Mouse (Mus musculus): ENCODE data around the gene Cdh23. TPM values are rescaled to one million over a fixed set of nuclear protein-coding genes. Genes with fewer than 3 reads are reported as not detected.
A peak's percentile ranks its signal among the peaks of the same experiment; 100 is the strongest.

The Cdh23 gene
- polyA plus RNA-seq, 2 experiments, result 0.73 to 2.7 TPM

DNA sequence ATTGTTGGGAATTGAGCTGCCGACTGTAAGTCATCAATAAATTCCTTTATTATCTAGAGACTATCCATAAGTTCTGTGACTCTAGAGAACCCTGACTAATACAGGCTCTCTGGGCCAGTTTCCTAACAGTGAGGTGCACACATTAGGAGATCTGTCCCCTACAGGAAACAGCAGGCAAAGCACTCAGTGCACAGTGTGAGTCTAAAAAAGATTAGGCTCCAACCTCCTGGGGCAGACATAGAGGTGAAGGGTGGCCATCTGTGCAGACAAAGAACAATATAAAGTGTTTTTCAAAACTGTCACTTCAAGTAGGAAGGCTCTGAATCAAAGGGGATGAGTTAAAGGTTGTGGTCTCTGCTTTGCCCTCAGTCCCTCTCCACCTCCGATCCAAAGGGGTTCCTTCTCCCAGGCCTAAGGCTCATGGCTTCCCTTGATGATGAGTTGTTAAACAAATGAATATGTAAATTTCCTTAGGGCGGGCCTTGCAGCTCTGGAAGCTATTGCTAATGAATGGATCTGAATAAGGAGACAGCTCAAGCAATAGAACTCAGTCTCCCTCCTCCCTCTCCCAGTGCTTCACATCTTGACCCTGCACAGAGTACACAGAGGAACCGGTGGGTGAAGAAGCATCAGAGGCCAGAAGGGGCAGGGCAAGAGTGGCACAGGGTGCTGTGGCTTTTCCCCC is 143.2 kb downstream of the Cdh23 start:
- no peaks in the 10 kb centered on the region for H3K4me1 ChIP-seq (ENCODE audit: control insufficient read depth, insufficient read depth, low read length)
- WGBS, result 61% methylated on average over 3 of the region's 4 CpGs
- no peak for ATAC-seq (ENCODE audit: low FRiP score, low read depth)
- no peak overlapping the region for H3K4me2 ChIP-seq (replicated peaks; ENCODE audit: low read depth, low read length, severe bottlenecking)
- no peaks in the 10 kb centered on the region for H3K9me3 ChIP-seq (ENCODE audit: control insufficient read depth, low read length)
- no peak overlapping the region for H3K9ac ChIP-seq (ENCODE audit: low read depth, low read length, severe bottlenecking)
- TF ChIP-seq POLR2A (IDR thresholded peaks at IDR 0.05; ENCODE audit: borderline replicate concordance, extremely low read depth, insufficient read depth, insufficient read length), result no peak
- H3K4me3 ChIP-seq (replicated peaks; ENCODE audit: low read length), result no peak overlapping the region
- no peaks in the 10 kb centered on the region for H3K36me3 ChIP-seq (ENCODE audit: control insufficient read depth, insufficient read depth, low read length)
- H3K27me3 ChIP-seq (ENCODE audit: control insufficient read depth, insufficient read depth, low read length), result no peaks in the 10 kb centered on the region
- no peak for DNase-seq (ENCODE audit: low spot score)
- no peak overlapping the region for H3K27ac ChIP-seq (replicated peaks; ENCODE audit: low read depth, low read length)

DNA sequence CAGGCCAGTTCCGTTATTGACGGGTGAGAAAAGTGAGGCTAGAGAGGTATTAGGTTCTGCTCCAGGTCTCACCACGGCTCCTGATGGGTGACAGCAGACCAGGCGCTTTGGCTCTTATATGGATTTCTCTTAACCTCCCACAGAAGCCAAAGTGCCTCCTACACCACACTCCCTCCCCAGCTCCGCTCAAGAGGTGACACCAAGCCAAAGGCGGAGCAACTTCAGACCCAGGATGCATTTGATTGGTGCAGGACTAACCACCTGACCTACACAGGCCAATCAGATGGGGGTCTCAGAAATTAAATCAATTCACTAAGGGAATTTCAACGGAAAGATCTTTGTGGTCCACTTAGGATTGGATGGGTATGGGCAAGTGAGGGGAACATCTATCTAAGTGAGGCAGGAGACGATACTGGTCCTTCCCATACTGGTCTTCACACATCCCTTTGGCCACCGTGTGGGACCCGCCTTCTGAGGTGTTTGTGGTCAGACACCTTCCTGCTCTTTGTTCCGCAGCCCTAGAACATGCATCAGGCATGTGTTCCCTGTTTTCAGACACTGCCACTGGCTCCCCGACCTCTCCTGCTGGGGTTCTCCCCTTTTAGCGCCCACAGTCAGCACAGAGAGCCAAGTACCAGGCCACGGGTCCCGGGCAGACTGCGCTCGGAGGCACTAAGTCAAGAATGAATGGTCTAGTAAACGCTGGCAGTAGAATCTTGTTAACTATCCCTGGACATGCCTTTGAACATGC is 157.0 kb downstream of the Cdh23 start:
- Histone ChIP-seq H3K4me1 (ENCODE audit: control insufficient read depth, insufficient read depth, low read length) (no peaks in the 10 kb centered on the region), H3K4me3 (replicated peaks; ENCODE audit: low read length) (no peak overlapping the region), H3K36me3 (ENCODE audit: control insufficient read depth, insufficient read depth, low read length) (no peaks in the 10 kb centered on the region), H3K9ac (ENCODE audit: low read depth, low read length, severe bottlenecking) (no peak overlapping the region), H3K27me3 (ENCODE audit: control insufficient read depth, insufficient read depth, low read length) (no peaks in the 10 kb centered on the region), H3K4me2 (replicated peaks; ENCODE audit: low read depth, low read length, severe bottlenecking) (no peak overlapping the region), H3K9me3 (ENCODE audit: control insufficient read depth, low read length) (no peaks in the 10 kb centered on the region), H3K27ac (replicated peaks; ENCODE audit: low read depth, low read length) (no peak overlapping the region)
- DNase-seq (ENCODE audit: low spot score) (no peak), ATAC-seq (ENCODE audit: low FRiP score, low read depth) (no peak)
- WGBS, result 73% methylated on average over 18 of the region's 18 CpGs
- no peak for TF ChIP-seq POLR2A (IDR thresholded peaks at IDR 0.05; ENCODE audit: borderline replicate concordance, extremely low read depth, insufficient read depth, insufficient read length)

DNA sequence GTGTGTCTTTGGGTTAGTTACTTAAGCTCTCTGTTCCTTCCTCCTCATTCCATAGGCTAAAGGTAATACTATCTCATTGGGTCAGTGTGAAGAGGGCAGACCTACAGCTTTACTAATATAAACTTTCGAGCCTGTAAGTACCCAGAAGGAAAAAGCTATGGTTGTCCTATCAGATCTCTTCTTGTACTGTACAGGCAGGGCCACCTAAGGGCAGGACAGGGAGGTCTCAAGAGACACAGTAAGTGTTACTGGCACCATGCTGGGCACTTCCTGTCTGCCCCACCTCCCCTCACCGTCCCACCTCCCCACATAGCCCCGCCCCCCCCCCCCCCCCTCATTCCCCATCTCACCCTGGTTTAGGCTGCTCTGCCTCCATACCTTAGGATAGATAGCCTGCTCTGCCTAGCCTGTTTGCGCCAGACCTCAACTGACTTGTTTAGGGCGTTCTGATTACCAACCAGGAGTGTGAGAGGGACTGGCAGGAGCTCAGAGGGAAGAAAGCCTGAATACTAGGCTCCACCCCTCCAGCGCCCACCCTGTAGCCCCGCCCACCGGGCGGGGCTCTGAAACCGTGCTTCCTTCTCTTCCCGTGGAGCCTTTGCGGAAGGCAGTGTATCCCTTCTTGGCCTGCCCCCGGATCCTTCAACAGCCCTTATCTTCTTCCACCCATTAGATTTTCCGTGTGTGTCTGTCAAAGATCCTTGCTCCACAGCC is 160.0 kb downstream of the Cdh23 start:
- 9% methylated on average over 13 of the region's 14 CpGs for WGBS
- ATAC-seq (ENCODE audit: low FRiP score, low read depth), result peak; percentile 56; the same call in 1 of the 2 replicates
- no peak overlapping the region for H3K27ac ChIP-seq (replicated peaks; ENCODE audit: low read depth, low read length)
- peak; percentile 31 for DNase-seq (ENCODE audit: low spot score)
- H3K4me3 ChIP-seq (replicated peaks; ENCODE audit: low read length), result no peak overlapping the region
- H3K4me2 ChIP-seq (replicated peaks; ENCODE audit: low read depth, low read length, severe bottlenecking), result peak overlapping the region; percentile 10; the same call in 1 of the 2 replicates
- no peaks in the 10 kb centered on the region for H3K36me3 ChIP-seq (ENCODE audit: control insufficient read depth, insufficient read depth, low read length)
- no peak for TF ChIP-seq POLR2A (IDR thresholded peaks at IDR 0.05; ENCODE audit: borderline replicate concordance, extremely low read depth, insufficient read depth, insufficient read length)
- H3K27me3 ChIP-seq (ENCODE audit: control insufficient read depth, insufficient read depth, low read length), result no peaks in the 10 kb centered on the region
- no peak overlapping the region for H3K9ac ChIP-seq (ENCODE audit: low read depth, low read length, severe bottlenecking)
- no peaks in the 10 kb centered on the region for H3K9me3 ChIP-seq (ENCODE audit: control insufficient read depth, low read length)
- H3K4me1 ChIP-seq (ENCODE audit: control insufficient read depth, insufficient read depth, low read length), result no peaks in the 10 kb centered on the region

DNA sequence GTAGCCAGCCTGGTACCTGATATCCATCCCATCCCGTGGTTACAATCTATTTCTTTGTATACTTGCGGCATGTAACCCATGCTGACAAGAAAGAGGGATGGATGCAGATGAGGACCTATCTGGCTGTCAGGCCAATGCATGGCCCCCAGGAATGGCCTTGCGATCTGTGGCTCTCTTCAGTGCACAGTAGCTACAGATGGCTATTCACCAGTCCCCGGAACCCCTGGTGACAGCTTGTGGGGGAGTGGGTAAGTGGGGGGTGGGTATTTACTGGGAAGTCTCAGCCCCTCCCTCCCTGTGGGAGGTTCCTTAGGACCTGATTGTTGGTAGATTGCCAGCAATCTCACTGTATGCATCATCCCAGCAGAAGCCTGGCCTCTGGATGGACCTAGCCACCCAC is 163.8 kb downstream of the Cdh23 start:
- Histone ChIP-seq H3K4me2 (replicated peaks; ENCODE audit: low read depth, low read length, severe bottlenecking) (no peak overlapping the region), H3K9ac (ENCODE audit: low read depth, low read length, severe bottlenecking) (no peak overlapping the region), H3K4me3 (replicated peaks; ENCODE audit: low read length) (no peak overlapping the region), H3K9me3 (ENCODE audit: control insufficient read depth, low read length) (no peaks in the 10 kb centered on the region), H3K27ac (replicated peaks; ENCODE audit: low read depth, low read length) (no peak overlapping the region), H3K4me1 (ENCODE audit: control insufficient read depth, insufficient read depth, low read length) (no peaks in the 10 kb centered on the region), H3K36me3 (ENCODE audit: control insufficient read depth, insufficient read depth, low read length) (no peaks in the 10 kb centered on the region), H3K27me3 (ENCODE audit: control insufficient read depth, insufficient read depth, low read length) (no peaks in the 10 kb centered on the region)
- no peak for DNase-seq (ENCODE audit: low spot score)
- no peak for ATAC-seq (ENCODE audit: low FRiP score, low read depth)
- TF ChIP-seq POLR2A (IDR thresholded peaks at IDR 0.05; ENCODE audit: borderline replicate concordance, extremely low read depth, insufficient read depth, insufficient read length), result no peak
- WGBS, result 68% methylated on average over 4 of the region's 4 CpGs

DNA sequence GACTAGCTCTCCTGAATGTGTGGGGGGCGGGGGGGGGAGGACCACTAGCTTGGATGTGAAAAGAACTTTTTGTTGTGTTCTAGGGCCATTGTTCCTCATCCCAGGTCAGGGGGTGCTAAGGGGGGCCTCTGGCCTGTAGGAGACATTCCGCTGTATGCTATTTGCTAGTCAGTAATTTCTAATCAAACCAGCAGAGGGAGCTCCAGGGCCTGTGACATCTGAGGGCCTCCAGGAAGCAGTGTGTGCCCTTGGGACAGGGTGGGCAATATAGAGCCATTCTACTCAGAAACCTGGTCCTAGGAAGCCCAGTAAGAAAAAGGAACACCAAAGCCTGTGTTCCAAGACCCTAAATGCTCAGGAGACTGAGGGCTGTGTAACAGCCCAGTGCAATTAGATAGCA is 164.9 kb downstream of the Cdh23 start:
- Histone ChIP-seq H3K9me3 (ENCODE audit: control insufficient read depth, low read length) (no peaks in the 10 kb centered on the region), H3K27ac (replicated peaks; ENCODE audit: low read depth, low read length) (no peak overlapping the region), H3K27me3 (ENCODE audit: control insufficient read depth, insufficient read depth, low read length) (no peaks in the 10 kb centered on the region), H3K4me1 (ENCODE audit: control insufficient read depth, insufficient read depth, low read length) (no peaks in the 10 kb centered on the region), H3K4me3 (replicated peaks; ENCODE audit: low read length) (no peak overlapping the region), H3K36me3 (ENCODE audit: control insufficient read depth, insufficient read depth, low read length) (no peaks in the 10 kb centered on the region), H3K9ac (ENCODE audit: low read depth, low read length, severe bottlenecking) (no peak overlapping the region), H3K4me2 (replicated peaks; ENCODE audit: low read depth, low read length, severe bottlenecking) (no peak overlapping the region)
- no peak for TF ChIP-seq POLR2A (IDR thresholded peaks at IDR 0.05; ENCODE audit: borderline replicate concordance, extremely low read depth, insufficient read depth, insufficient read length)
- 34% methylated on average over 2 of the region's 2 CpGs for WGBS
- ATAC-seq (ENCODE audit: low FRiP score, low read depth) (no peak), DNase-seq (ENCODE audit: low spot score) (peak; percentile 71)

Measured in limb, embryonic 14.5 days (tissue).